Mouse (Mus musculus) adrenal gland, postnatal 4 days (tissue): ENCODE measurements at regions not wholly inside any gene's neighbourhood (a gene's known extent, or its start where the extent isn't known, plus 50 kb on each side); places are given as distances from the start of the nearest gene placed in this dataset.

Experiments used
- DNase-seq, 2 experiments: peaks; one replicate each; pipeline ENCODE4 v3.0.0; 2021 to 2022; ENCODE audit warnings: low spot score in 2 of 2, mixed read lengths in 2 of 2

DNA sequence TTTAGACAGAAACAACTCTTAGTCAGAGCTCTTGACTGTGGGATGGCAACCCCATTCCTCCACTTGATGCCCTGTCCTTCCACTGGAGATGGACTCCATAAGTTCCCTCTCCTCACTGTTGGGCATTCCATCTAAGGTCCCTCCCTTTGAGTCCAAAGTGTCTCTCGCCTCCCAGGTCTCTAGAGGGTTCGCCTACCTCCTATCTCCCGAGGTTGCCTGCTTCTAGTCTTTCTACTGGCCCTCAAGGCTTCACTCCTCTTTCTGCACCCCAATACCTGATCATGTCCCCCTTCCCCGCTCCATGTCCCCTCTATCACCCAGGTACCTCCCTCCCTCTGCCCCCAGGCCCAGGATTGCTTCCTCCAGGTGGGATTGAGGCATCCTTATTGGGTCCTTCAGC lies 142.9 kb upstream of the Mgmt start:
- DNase-seq: no peak

DNA sequence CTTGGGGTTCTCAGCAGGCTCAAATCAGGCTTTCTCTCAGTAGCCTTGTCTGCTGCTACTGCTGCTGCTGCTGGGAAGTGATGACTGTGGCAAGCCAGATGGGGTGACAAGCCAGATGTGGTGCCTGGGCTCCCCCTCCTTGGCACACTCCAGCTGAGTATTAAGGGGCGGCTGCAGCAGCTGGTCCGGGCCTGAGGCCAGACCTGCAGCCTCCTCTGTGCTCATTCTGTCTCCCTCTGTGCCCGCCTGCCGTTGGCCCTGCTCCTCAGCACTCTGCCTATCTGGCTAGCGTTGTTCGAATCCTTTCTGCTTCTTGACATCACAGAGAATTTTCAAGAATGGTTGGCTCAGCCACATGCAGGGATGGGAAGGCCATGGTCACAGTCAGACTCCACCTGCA lies 139.6 kb upstream of the Mgmt start:
- no peak for DNase-seq

DNA sequence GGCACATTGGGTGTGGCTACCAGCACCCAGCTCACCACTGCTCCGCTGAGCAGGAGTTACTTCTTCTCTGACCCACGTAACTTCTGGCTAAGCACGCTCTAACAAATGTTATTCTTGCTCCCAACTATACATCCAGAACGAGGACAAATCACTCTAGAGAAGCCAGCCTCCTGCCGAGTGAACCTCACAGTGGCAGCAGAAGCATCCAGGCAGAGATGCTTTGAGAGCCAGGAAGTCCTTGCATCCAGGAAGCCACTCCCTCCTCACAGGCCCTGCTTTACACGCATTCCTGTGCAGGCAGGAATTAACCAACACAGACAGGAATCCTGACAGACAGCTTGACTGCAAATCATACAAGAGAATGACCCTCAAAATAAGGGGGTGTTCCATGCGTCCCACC lies 129.4 kb upstream of the Mgmt start:
- no peak for DNase-seq

DNA sequence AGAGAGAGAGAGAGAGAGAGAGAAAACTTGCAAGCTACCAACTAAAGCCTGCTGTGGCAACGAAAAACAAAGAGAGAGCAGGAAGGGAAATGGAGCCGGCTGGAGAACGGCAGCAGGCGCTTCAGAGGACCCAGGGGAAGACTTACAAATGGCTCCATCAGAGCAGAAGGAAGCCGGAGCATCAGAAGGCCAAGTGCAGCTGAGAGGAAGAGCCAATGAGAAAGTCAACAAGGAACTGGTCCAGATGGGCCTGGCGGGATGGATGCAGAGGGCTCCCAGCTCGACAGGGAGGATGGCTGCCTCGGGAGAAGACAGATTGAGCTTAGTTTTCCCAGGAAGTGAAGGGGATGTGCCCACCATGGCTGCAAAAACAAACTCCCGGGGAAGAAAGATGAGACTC lies 127.2 kb upstream of the Mgmt start:
- DNase-seq: no peak

DNA sequence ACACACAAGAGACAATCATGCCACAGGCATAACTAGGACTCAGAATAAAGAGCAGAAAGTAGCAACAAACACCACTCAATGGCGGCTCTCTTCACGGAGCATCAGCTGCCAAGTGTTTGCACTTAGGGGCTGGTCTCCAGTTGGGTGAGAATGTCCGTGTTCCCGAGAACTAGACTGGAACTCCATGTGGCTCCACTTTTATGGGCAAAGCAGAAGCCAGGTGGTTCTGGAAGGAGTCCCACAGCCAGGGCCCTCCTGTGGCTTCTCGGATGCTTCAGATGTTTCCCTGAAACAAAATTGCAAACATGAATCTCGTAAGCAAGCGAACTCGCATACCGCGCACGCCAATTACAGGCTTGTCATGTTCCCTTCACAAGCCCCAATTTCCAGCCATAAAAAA lies 113.7 kb upstream of the Mgmt start:
- no peak for DNase-seq

DNA sequence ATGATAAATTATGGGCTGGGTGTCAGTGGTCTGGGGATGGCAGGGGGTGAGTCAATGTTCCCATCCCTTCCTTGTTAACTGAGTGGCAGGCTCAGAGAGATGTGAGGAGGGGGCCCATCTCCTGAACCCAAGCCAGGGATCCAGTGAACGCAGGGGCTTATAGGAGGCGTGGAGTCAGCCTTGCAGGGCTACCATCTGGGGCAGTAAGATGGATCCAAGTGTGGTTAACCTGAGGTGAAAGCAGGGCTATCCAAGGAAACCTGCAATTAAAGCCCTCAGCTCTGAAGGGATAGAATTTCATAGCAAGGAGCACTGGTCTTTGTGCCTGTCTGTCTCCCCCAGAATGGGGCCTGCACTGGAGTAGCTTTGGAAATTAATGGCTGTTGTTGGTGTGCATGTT lies 103.3 kb upstream of the Mgmt start:
- no peak for DNase-seq

DNA sequence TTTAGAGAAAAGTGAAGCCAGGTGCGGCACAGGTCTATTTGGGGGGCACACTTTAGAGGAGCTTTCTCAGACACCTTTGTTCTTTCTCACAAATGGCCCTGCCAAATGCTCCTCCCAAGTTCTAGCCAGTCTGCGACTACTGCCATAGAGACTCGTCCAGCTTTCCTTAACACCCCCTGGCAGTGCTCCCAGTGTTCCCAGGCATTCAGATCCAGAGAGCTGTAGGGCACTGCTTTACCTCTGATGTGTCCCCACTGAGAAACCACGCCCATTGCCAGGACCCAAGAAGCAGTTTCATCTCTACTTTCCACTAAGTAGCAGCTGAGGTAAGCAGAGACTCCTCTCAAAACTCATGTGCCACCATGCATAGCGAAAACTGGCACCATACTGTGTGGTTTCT lies 102.3 kb upstream of the Mgmt start:
- no peak for DNase-seq

DNA sequence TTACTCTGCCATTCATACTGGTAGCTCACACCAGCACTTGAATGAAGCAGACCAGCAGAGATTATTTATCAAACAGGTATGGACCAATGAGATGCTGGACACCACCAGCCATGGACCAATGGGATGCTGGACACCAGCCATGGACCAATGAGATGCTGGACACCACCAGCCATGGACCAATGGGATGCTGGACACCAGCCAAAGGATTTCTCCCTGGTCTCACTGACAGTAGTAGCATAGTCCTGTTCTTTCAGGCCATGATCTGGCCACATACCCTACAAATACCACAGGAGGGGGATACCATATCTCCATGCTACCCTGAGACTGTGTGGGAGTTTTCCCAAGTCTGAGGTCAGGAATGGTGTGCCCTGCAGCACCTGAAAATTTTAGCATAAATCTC lies 98.0 kb upstream of the Mgmt start:
- DNase-seq: no peak

DNA sequence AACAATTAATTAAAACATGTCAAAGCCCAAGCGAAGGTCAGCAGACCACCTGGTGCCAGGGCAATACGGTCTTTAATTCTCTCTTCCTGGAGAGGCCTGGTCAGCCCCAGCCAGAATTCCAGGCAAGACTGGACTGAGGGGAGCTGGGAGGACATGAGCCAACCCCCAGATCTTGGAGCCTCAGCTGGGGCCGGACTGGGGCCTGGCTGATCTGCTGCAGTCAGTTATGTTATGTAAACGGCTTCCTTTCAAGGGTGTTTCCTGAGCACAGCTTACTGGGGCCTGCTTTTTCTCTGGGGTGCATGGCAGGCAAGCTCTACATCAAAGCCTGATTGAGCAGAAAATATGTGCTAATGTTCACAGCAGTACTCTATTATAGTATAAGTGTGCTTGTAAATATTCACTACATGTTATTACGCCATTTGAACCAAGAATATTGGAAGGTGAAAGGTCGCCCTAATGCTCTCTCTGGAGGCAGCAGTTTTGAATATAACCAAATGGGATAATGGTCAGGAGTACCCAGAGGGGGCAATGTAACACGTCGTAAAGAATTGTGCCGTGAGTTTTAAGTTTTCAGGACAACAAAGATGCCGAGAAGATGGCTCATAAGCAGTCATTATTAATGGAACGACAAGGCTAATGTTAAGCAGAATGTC lies 96.5 kb upstream of the Mgmt start:
- DNase-seq: no peak

DNA sequence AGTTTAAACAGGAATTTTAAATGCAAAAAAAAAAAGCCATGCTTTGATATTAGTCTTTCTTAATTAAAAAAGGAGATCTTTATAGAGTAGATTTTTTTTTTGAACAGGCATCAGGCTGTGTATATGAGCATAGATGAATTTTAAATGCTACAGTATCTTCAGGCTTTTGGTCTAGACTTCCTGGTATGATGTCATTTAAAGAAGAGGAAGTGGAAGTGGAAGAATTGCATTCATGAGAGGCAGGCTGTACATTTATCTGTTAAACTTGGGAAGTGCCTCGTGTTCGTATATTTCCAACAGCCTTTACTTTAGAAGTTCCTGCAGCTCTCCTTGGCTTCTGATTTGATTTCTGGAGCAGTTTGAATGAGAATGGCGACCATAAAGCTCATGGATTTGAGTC lies 95.8 kb upstream of the Mgmt start:
- no peak for DNase-seq

DNA sequence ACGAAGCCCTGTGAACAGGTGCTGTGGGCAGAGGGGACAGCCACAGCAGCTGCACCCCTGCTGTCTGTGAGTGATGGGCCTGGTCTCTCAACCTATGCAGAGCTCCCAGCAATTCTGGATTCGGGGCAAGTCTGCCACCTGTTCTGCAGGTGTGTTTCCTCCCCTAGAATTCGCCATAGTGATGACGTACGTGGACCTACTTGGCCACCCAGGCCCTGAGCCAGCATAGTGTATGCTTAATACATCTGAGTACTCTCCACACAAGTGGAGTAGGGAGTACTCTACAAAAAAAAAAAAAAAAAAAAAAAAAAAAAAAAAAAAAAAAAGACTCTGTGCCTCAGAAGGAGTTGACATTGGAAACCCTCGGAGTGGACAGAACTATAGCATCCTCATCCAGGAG lies 87.3 kb upstream of the Mgmt start:
- DNase-seq: no peak

DNA sequence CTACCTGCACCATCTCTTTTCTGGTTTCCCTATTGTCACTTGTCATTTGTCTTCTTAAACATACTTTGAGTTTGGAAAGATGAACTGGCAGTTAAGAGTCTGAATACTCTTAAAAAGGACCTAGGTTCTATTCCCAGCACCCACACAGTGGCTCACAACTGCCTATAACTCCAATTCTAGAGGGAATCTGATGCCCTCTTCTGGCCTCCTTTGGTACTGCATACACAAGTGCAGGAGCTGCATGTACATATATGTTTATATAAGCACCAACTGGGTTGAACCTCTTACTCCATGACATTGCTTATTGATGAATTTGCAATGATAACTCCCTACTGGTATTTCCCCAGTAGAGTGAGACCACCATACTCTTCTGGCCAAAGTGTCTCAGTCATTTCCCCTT lies 86.4 kb upstream of the Mgmt start:
- no peak for DNase-seq

DNA sequence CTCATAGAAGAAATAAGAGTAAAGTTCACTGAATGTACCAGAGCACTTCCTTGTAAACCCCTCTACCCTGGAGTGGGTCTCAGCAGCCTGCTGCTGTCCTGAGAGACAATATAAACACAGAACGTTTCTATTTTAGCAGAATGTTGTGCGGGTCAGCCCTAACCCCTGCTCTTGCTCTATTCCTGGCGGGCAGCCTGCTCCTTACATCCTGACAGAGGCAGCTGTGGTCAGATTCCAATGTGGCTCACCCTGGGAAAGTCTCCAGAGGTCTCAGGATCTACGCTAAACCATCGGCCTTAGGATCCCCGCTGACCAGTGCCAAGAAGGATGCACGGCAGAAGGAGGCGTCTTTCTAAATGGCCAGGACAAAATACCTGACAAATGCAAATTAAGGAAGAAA lies 84.8 kb upstream of the Mgmt start:
- no peak for DNase-seq

DNA sequence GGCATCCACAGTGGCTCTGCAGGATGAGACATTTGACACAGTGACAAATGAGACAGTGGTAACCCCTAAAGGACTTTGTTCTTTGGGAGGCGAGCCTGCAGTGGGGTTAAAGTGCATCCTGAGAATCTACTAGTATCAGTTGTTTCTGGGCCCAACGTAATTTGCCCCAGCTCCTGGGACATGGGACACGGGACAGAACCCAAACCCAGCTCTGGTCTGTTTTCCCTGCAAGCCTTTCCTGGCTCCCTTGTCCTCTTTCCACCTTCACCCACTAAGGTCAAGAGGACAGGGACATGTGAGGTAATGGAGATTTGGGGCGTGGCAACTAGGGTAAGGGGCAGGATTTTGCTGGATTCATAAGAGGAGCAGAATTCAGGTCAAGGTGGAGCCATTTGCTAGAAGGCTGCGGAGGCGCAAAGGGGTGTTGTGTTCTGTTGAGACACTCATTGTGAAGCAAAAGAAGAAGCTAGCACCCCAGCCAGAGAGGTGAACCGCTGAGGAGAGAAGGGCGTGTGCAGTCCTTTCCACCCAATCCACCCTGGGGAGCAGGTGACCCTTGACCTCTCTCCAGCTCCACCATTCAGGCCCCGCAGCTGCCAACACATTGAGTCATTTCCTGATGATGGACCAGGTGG lies 80.6 kb upstream of the Mgmt start:
- DNase-seq: no peak

DNA sequence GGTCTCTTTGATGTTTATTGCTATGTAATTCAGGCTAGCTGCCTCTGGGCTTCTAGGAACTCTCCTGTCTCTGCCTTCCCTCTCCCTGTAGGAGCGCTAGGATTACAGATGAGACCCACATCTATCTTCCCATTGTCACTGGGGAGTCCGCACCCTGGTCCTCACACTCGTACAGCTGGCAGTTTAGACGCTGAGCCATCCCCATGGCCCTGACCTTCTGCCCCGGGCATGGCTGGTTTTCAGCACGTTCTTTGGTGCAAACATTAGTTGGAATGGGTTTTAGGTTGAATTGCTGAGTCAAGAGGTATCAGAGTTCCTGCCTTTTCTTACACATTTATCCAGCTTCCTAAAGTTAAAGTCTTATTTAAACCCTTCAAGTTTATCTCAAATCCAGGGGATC lies 79.7 kb upstream of the Mgmt start:
- no peak for DNase-seq

DNA sequence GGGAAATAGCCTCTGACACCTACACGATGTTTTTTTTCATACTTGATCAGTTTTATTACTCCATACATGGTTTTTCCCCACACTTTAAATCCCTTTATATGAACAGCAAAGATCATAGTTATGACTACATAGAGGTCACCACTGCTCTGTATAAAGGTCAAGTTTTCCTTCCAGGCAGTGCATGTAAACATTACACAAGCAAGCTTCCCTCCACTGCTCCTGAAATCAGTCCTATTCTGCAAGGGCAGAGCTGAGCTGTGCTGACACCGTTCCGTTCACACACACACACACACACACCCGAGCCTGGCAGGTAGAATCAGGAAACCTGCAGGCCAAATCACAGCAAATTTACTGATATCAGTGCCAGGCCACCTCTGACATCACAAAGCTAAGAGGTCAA lies 74.1 kb upstream of the Mgmt start:
- DNase-seq: no peak

DNA sequence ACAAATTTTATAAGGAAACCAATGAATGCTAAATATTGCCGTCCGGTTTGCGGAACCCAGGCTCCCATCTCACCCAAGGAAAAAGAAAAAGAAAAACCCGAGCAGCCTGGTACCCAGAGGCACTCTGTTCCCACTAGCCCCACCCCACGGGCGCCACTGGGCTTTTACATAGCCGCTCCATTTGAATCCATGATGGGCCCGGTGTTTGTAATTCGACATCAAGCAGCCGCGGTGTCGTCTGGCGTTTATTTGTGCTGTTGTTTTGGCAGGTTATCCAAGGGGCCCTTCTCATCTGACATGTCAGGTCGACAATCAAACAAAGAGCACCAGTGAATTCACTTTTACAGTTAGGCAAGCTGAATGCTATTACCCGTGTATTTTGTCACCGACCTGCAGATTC lies 68.8 kb upstream of the Mgmt start:
- no peak for DNase-seq

DNA sequence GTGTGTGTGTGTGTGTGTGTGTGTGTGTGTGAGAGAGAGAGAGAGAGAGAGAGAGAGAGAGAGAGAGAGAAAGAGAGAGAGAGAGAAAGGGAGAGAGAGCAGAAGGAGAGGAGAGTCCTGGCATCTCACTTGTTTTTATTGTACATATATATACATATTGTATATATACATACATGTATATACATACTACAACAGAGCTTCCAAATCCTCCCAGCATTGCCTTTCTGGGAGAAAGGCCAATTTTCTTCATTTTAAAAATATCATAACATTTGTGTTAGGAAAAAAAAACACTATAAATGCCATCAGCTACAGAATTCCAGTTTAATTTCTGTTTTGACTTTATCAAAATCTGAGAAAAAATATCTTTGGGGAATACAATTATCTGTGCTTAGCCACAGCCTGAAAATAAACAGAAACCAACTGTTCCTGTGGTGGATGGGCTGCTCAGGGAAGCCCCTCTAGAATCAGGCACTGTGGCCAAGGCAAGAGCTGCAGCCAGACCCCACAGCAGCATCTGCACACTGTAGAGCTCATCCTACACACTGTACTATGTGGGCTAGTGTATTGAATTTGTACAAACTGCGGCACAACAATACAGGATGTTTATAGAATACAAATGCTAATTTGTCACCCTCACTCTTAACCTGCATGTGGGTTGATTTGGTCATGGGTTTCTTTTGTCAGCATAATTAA lies 64.6 kb upstream of the Mgmt start:
- no peak for DNase-seq

DNA sequence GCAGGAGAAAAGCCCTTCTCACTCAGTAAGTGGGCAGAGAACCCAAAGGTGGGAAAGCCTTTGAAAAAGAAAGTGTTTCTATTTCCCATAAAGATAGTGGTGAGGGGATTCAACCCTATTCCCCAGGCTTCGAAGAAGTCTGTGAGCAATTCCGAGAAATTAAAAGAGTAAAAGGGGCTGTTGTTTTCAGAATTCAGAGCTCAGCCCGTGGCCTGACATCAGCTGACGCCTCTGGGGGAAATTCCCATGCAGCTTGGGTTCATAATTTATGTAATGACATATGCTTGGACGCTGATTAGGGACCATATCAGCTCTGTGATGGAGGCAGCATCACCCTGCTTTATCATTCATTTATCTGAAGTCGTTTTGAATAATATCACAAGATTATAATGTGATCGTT lies 62.0 kb upstream of the Mgmt start:
- DNase-seq: no peak

DNA sequence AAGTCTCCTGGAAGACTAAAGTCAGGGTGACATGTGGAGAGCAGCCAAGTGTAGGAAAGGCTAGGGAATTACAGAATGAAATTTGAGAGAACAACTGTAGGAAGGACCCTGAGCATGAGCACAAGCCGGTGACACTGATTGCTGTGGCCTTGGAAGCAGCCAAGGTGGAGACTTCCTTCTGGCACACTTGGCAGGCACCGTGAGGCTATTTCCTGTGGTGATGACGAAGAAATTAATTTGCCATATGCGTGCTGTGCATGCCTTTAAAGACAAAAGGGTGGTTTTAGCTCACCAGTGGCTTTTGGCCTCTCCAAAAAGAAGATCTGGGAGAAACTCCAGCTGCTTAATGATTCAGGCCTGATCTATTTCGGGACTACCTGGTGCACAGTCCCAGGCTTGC lies 55.4 kb upstream of the Mgmt start:
- DNase-seq: no peak

DNA sequence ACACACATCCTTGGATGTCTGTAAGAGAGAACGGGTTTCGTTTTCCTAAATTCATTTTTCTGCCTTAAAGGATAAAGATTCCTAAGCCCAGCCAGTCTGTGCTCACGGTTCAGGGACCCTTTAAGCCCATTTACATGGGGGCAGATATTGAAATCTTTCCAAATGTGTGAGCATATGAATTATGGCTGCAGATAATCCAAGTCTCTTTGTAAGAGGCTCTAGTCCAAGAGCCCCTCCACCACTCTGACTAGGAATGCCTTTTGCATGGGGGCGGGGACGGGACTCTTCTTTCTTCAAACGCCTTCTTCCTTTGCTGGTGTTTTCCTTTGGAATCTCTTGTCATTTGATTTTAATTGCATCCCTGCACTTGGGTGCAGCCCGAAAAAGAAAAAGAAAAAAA lies 54.2 kb upstream of the Mgmt start:
- no peak for DNase-seq

DNA sequence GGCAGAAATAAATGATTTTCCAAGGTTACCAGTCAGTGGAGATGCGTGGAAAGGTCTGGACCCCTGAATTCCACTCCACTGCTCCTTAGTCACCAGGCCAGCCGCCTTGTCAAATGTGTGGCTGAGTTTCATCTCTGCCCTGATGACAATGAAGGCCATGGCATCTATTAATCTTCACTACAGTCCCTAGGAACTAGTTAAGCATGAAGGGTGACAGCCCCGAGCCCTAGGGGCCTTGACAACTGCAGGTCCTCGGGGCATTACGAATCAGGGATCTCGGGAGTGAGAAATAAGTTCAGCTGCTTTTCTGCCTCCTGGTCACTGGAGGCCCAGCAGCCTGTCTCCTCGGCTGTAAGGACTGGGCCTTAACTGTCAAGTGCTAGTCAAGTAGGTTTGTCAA lies 51.7 kb upstream of the Mgmt start:
- no peak for DNase-seq

DNA sequence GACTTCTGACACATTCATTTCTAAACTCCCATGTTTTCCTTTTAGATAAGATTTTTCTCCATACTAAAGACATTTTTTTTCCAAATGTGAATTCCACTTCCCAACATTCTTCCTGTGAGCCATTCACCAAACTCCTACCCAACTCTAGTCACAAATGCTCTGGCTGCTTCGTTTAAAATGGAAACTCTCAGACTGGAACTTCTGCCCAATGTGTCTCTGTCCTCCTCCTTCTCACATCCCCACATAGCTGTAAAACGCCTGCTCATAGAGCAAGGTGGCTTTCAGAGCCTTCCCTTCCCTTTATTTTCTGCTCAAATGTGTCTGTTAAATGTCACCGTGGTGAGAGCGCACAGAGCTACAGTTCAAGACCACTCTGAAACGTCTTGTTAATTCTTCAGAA lies 50.1 kb upstream of the Mgmt start:
- no peak for DNase-seq
